Mouse (Mus musculus) cerebellum, adult 2 months (tissue): ENCODE measurements around the gene Rpap3. TPM values are rescaled to one million over a fixed set of nuclear protein-coding genes. Genes with fewer than 3 reads are reported as not detected.

Source experiments
- DNase-seq, 2 experiments: peaks; one replicate each; pipeline ENCODE4 v3.0.0; 2021
- H3K27ac ChIP-seq: fragments of 200-500 bp; 2 replicates; pipeline ENCODE4 v1.5.1; 2012; ENCODE audit warnings: low read length, control low read depth, inconsistent platforms; ENCODE audit not compliant: insufficient read depth
- H3K27me3 ChIP-seq: fragments of 200-500 bp; 2 replicates; pipeline ENCODE4 v1.6.1; 2012; ENCODE audit warnings: inconsistent platforms, mild to moderate bottlenecking, low read length, moderate library complexity; ENCODE audit not compliant: control insufficient read depth, insufficient read depth
- H3K4me1 ChIP-seq: fragments of 200-500 bp; 2 replicates; pipeline ENCODE4 v1.6.1; 2011; ENCODE audit warnings: low read length; ENCODE audit not compliant: control insufficient read depth, insufficient read depth
- H3K4me3 ChIP-seq: fragments of 200-500 bp; replicated peaks from 2 replicates; pipeline ENCODE3; 2011; ENCODE audit warnings: mild to moderate bottlenecking, low read depth, low read length, control low read depth; ENCODE audit not compliant: insufficient read depth
- CTCF ChIP-seq: fragments of 200-500 bp; IDR thresholded peaks from 2 replicates; pipeline ENCODE4 v1.5.1; 2011; ENCODE audit warnings: low read depth, mild to moderate bottlenecking, control low read depth, low read length, moderate library complexity, borderline replicate concordance; ENCODE audit not compliant: insufficient read depth
- POLR2A ChIP-seq: fragments of 200-500 bp; IDR thresholded peaks from 2 replicates; pipeline ENCODE4 v1.6.1; 2011; ENCODE audit warnings: low read length, control low read depth, borderline replicate concordance; ENCODE audit not compliant: insufficient read depth
- WGBS: fragments of 180-500 bp; shearing (Covaris S2); methylation state at CpG from one replicate; pipeline ENCODE4 v1.1.7; 2018; 5-methylcytosine and 5-hydroxymethylcytosine counted together
- polyA plus RNA-seq: library from polyadenylated mRNA; depleted of rRNA; stranded (reverse); fragments of >200 nt; gene quantifications from 2 replicates; pipeline ENCODE4 v1.2.3, GENCODE M21; 2012

Gene Rpap3
- polyA plus RNA-seq, 1 experiment = 26.0 TPM

DNA sequence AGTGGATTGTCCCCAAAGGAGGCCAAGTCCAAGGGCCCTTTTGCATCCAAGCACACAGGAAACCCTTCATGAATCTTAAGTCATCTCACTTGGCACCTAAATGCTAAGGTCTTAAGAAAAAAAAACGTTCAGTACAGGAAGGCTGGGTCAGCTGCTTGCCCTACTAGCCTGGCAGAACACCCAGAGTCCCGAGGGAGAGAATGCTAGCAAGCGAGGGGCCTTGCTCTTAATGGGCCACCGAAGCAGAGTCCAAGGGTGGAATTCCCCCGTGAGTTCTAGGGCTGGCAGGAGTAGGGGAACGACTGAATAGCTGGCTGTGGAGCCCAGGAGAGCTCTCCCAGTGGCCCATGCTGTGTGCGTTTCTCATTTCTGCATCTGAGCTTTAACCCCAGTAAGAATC is 23.2 kb upstream of the Rpap3 start:
- 63% methylated on average over 7 of the region's 7 CpGs for WGBS
- TF ChIP-seq POLR2A (no peak), CTCF (no peak)
- DNase-seq = peak in 1 of 2 experiments; percentile 26
- Histone ChIP-seq H3K4me1 (peaks cover 14% of the 10 kb centered on the region), H3K4me3 (no peak overlapping the region), H3K27ac (no peak overlapping the region), H3K27me3 (no peaks in the 10 kb centered on the region)

DNA sequence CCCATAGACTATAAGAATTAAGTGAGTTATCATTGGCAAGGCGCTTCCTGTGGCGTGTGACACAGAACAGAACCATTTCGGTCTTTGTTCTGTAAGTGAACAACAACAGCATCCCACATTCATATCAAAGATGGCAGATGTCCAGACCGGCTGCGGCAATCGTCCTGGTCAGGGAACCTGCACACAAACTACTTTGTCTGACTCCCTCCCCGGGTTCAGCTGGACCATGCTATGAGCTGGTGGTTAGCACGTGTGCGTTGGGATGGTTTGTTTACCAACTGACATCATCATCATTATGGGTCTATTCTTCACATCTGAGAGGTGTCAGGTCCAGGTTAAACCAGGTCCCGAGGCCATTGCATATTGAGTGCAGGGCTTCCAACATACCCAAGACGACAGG is 22.8 kb upstream of the Rpap3 start:
- no peak overlapping the region for H3K27ac ChIP-seq
- DNase-seq = no peak
- no peak for TF ChIP-seq POLR2A
- TF ChIP-seq CTCF = no peak
- peaks cover 18% of the 10 kb centered on the region for H3K4me1 ChIP-seq
- H3K4me3 ChIP-seq = no peak overlapping the region
- 83% methylated on average over 11 of the region's 11 CpGs for WGBS
- H3K27me3 ChIP-seq = no peaks in the 10 kb centered on the region

DNA sequence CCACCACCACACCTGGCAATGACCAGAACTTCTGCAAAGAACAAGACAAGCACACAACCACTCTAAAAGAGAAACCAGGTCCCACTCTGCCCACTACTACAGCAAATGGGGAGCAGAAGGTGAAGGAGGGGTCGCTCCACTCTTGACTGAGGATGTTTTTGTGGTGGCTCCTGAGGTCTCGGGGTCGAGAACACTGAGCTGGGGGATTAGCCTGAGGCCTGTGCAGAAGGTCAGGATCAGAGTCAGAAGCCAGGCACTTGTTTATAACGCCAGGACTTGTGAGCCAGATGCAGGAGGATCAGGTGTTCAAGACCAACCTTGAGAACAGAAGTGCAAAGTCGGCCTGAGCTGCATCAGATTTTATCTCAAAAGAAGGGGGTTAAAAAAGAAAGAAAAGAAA is 21.9 kb upstream of the Rpap3 start:
- TF ChIP-seq POLR2A (no peak), CTCF (no peak)
- WGBS = 90% methylated on average over 5 of the region's 5 CpGs
- no peak for DNase-seq
- Histone ChIP-seq H3K27ac (no peak overlapping the region), H3K4me3 (no peak overlapping the region), H3K4me1 (peaks cover 19% of the 10 kb centered on the region), H3K27me3 (no peaks in the 10 kb centered on the region)

DNA sequence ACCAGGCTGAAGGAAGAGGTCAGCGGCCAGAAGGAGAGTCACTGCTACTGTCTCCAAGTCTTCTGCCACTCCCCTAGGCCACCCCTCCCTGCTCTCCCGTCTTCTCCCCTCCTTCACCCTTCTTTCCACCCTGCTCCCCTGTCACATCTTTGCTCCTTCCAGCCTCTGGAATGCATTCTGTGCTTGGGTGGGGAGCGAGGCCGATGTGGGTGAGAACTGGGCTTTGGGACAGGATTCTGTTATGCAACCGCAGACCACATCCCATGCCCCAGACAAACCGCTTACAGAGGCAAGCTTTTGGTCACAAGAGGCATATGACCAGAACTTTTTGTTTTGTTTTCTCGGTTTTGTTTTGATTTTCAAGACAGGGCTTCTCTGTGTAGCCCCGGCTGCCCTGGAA is 21.4 kb upstream of the Rpap3 start:
- H3K4me1 ChIP-seq = peaks cover 19% of the 10 kb centered on the region
- no peak overlapping the region for H3K4me3 ChIP-seq
- H3K27me3 ChIP-seq = no peaks in the 10 kb centered on the region
- no peak for DNase-seq
- 87% methylated on average over 8 of the region's 8 CpGs for WGBS
- no peak overlapping the region for H3K27ac ChIP-seq
- TF ChIP-seq CTCF (no peak), POLR2A (no peak)

DNA sequence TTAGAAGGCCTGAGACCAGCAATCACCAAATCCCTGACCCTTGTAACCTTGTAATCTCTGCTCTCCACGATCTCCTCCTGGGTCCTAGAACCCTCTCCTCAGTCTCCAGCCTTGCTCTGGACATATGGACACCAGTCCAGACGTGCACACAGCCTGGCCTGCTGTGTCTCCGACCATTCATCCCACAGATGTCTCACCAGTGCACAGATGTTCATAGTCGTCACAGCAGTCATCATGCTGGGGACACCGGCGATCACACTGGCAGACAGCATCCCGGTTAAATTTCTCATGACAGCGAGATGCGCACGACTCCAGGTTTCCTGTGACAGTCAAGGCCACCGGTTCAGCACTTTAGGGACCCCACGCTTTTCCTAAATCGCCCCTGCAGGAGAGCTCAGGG is 20.7 kb upstream of the Rpap3 start:
- WGBS = 75% methylated on average over 13 of the region's 13 CpGs
- H3K4me1 ChIP-seq = peaks cover 19% of the 10 kb centered on the region

DNA sequence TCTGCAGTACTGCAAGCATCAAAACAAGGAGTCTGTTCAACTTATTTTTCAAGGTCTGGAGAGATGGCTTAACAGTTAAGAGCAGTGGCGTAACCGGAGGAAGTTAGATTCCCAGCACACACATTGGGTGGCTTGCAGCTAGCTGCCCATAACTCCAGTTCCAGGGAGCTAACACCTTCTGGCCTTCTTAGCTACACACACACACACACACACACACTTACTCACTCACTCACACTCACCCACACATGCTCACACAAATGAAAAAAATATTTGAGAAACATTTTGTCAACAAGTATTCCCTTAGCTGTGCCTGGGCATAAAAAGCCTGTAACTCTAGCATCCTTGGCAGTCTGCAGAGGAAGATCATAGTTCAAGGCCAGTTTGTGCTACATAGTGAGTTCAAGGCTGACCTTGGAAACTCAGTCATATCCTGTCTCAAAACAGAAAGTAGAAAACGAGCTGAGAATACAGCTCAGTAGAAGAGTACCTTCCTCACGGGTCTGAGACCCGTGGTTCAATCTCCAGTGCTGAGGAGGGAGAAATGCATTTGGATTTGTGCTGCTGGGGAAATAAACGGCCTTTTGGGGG is 19.7 kb upstream of the Rpap3 start:
- Histone ChIP-seq H3K4me1 (peaks cover 19% of the 10 kb centered on the region), H3K27ac (no peak overlapping the region), H3K4me3 (no peak overlapping the region), H3K27me3 (no peaks in the 10 kb centered on the region)
- 88% methylated on average over 6 of the region's 6 CpGs for WGBS
- no peak for DNase-seq
- TF ChIP-seq CTCF = no peak
- no peak for TF ChIP-seq POLR2A

More for the DNA sequence above, 20.7 kb upstream of the Rpap3 start:
- H3K4me3 ChIP-seq = no peak overlapping the region
- TF ChIP-seq POLR2A (no peak), CTCF (no peak)
- H3K27me3 ChIP-seq = no peaks in the 10 kb centered on the region
- no peak overlapping the region for H3K27ac ChIP-seq
- DNase-seq = no peak

DNA sequence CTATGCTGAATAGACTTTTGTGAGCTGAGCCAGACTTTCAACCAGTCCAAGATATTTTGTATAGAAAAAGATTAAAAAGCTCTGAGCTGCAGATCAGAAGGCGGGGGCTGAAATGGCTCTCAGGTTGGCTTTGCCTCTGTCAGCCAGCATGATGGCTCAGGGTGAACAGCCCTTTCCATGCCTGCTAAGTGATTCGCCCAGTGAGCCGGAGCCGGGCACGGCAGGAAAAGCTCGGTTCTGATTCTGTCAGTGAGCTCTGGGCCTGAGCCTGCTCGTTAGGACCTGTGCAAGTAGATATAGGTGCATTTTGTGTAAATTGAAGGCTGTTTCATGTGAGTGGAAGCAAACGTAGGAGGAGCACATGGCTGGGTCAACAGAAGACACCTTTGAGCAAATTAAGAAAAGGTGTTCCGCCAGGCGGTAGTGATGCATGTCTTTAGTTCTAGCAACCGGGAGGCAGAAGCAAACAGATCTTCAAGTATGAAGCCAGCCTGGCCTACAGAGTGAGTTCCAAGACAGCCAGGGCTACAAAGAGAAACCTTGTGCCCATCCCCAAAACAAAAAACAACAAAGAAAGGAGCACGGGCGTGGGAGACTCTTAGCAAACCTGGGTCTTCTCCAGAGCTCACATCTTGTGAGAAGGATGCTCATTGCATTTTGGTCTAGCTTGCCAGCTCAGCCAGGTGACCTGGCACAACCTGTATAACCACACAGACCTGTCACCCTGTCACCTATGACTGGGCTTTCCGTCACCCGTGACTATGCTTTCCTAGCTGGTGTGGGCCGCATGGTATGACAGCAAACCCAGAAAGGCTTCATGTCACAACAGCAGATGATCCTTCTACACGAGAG is 18.9 kb upstream of the Rpap3 start:
- TF ChIP-seq CTCF (no peak), POLR2A (no peak)
- WGBS = 33% methylated on average over 17 of the region's 17 CpGs
- H3K4me1 ChIP-seq = peaks cover 19% of the 10 kb centered on the region

More for the DNA sequence above, 18.9 kb upstream of the Rpap3 start:
- no peak for DNase-seq
- H3K4me3 ChIP-seq = no peak overlapping the region
- H3K27ac ChIP-seq = no peak overlapping the region
- H3K27me3 ChIP-seq = no peaks in the 10 kb centered on the region
